Mouse (Mus musculus) embryonic facial prominence, embryonic 11.5 days (tissue): Measurements from ENCODE around the gene Olfr122. TPM values are rescaled to one million over a fixed set of nuclear protein-coding genes. Genes with fewer than 3 reads are reported as not detected.

Experiments used
- ATAC-seq: fragments of 200-750 bp; cut with Nextera tagmentation; replicated peaks from 2 replicates; pipeline ENCODE4 v1.8.0; 2017; ENCODE audit warnings: low read depth; ENCODE audit not compliant: insufficient number of reproducible peaks, low FRiP score, low TSS enrichment
- DNase-seq: peaks from one replicate; pipeline ENCODE4 v3.0.0-alpha.2; 2015; ENCODE audit warnings: low spot score
- H3K27ac ChIP-seq: fragments of 300-500 bp; sonication (generic); replicated peaks from 2 replicates; pipeline ENCODE4 v1.5.1; 2014; ENCODE audit warnings: mild to moderate bottlenecking, low read depth, low read length, control low read depth
- H3K27me3 ChIP-seq: fragments of 300-500 bp; sonication (generic); 2 replicates; pipeline ENCODE4 v1.6.1; 2014; ENCODE audit warnings: mild to moderate bottlenecking, low read length, moderate library complexity, mixed read lengths; ENCODE audit not compliant: control insufficient read depth, insufficient read depth
- H3K36me3 ChIP-seq: fragments of 300-500 bp; sonication (generic); replicated peaks from 2 replicates; pipeline ENCODE4 v1.6.1; 2014; ENCODE audit warnings: low read depth, mild to moderate bottlenecking, low read length, moderate library complexity, mixed read lengths; ENCODE audit not compliant: control insufficient read depth, insufficient read depth
- H3K4me1 ChIP-seq: fragments of 300-500 bp; sonication (generic); 2 replicates; pipeline ENCODE4 v1.6.1; 2014; ENCODE audit warnings: low read length, mixed read lengths; ENCODE audit not compliant: control insufficient read depth, insufficient read depth
- H3K4me2 ChIP-seq: fragments of 300-500 bp; sonication (generic); 2 replicates; pipeline ENCODE4 v1.6.1; 2014; ENCODE audit warnings: low read depth, mild to moderate bottlenecking, control low read depth, low read length, moderate library complexity
- H3K4me3 ChIP-seq: fragments of 300-500 bp; sonication (generic); 2 replicates; pipeline ENCODE4 v1.5.1; 2014; ENCODE audit warnings: low read depth, low read length, control low read depth
- H3K9ac ChIP-seq: fragments of 300-500 bp; sonication (generic); replicated peaks from 2 replicates; pipeline ENCODE4 v1.6.1; 2014; ENCODE audit warnings: mild to moderate bottlenecking, control low read depth, low read length
- H3K9me3 ChIP-seq: fragments of 300-500 bp; sonication (generic); replicated peaks from 2 replicates; pipeline ENCODE4 v1.6.1; 2016; ENCODE audit warnings: mild to moderate bottlenecking, low read length, inconsistent platforms, mixed read lengths; ENCODE audit not compliant: control insufficient read depth
- WGBS: fragments of 180-500 bp; shearing (Covaris S2); extraction: QIAGEN DNeasy Blood & Tissue Kit; methylation state at CpG from one replicate; pipeline ENCODE4 v1.1.7; 2014; 5-methylcytosine and 5-hydroxymethylcytosine counted together
- polyA plus RNA-seq: library from polyadenylated mRNA; unstranded; fragments of >200 nt; fragmentation: Nextera tagmentation; extraction: Ambion mirVana; gene quantifications from 2 replicates; pipeline ENCODE4 v1.2.1, GENCODE M21; 2014

The Olfr122 gene
- polyA plus RNA-seq, result not detected in 2 replicates

DNA sequence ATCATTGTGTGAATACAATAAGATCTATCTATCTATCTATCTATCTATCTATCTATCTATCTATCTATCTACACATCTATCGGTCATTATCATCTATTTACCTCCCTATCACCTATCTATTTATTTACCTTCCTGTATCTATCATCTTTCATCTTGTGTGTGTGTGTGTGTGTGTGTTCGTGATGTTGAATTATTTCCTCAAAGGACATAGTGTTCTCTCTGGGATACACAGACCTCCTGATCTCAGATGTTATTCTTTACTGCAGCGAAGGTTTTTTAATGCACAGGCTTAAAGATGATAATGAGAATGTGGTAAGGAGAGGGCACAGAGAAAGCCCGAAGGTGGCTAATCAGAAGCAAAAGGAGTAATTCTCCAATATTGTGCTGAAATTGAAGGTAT lies at the start of gene Olfr122:
Gene Olfr122 (plus strand): TSS at position 301 of the 400 bp plus-strand sequence.
- no peak within 1 kb of the TSS for H3K9ac ChIP-seq
- 77% methylated on average over 4 of the region's 4 CpGs for WGBS
- DNase-seq, result no peak
- H3K27ac ChIP-seq, result no peak within 1 kb of the TSS
- H3K27me3 ChIP-seq, result no peaks in the 10 kb centered on the region
- no peak for ATAC-seq
- H3K4me1 ChIP-seq, result no peaks in the 10 kb centered on the region
- H3K9me3 ChIP-seq, result no peaks in the 10 kb centered on the region
- H3K4me2 ChIP-seq, result no peak within 1 kb of the TSS
- no peaks in the 10 kb centered on the region for H3K36me3 ChIP-seq
- no peak within 1 kb of the TSS for H3K4me3 ChIP-seq

DNA sequence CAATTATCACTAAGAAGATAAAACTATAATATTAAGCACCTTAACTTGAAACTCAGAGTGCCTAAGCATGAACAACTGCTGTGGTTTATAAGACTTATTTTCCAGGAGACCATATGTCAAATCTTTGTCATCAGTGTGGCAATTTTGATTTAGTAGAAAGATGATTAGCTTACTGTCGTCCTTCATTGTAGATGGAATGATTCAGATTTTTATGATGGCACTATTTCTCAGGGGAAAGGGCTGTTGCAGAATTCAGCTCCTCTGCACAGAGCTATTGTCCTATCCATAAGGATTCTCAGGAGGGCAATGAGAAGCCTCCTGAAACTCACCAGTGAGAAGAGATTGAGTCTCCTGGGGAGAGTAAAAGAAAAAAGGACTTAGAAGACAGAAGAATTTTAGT lies 46.9 kb upstream of the Olfr122 start, which contains the start of gene Olfr120:
Gene Olfr120 (plus strand): TSS at position 301 of the 400 bp plus-strand sequence.
- ATAC-seq, result no peak
- no peak for DNase-seq
- no peak within 1 kb of the TSS for H3K4me2 ChIP-seq
- no peak within 1 kb of the TSS for H3K4me3 ChIP-seq
- no peak within 1 kb of the TSS for H3K9ac ChIP-seq
- no peaks in the 10 kb centered on the region for H3K36me3 ChIP-seq
- H3K27me3 ChIP-seq, result no peaks in the 10 kb centered on the region
- H3K27ac ChIP-seq, result no peak within 1 kb of the TSS
- H3K9me3 ChIP-seq, result no peaks in the 10 kb centered on the region
- no peaks in the 10 kb centered on the region for H3K4me1 ChIP-seq
- WGBS, result 59% methylated on average over 1 of the region's 1 CpGs

DNA sequence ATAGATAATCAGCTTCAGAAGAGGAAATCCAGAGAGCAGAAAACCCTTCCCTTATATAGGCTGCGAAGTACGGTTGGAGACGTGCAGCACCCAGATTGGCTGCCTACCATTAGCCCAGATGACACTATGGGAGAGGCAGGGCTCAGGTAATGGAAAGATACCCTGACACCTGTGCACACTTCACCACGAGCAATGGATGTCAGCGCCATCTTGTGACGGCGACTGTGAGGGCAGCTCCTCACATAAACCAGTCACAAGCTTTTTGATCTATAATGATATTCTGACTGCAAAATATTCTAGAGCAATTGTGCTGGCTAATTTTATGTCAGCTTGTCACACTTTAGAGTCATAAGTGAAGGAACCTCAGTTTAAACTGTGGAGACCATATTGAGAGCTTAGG lies 30.3 kb upstream of the Olfr122 start:
- DNase-seq (no peak), ATAC-seq (no peak)
- H3K9ac ChIP-seq, result no peak overlapping the region
- H3K4me3 ChIP-seq, result no peak overlapping the region
- H3K27me3 ChIP-seq, result no peaks in the 10 kb centered on the region
- no peaks in the 10 kb centered on the region for H3K4me1 ChIP-seq
- H3K9me3 ChIP-seq, result no peaks in the 10 kb centered on the region
- no peak overlapping the region for H3K4me2 ChIP-seq
- H3K27ac ChIP-seq, result no peak overlapping the region
- WGBS, result 59% methylated on average over 7 of the region's 7 CpGs
- H3K36me3 ChIP-seq, result no peaks in the 10 kb centered on the region

DNA sequence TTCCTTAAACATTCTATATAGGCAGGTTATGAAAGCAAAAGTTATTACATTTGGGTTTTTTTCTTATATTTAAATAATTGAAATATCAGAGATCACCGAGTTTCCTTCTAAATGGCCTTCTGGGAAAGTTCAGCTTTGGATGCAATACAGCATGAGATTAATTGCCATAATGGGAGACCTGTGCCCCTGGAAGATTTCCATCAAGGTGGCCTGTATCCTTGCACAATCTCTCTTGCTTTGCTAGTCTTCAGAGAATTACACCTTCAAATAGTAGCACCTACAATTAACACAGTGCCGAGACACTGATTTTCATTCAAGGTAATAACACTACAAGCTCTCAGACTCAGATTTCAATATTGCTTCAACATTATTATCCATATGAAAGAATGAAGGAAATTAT lies 24.8 kb downstream of the Olfr122 start, which contains the start of gene Olfr123:
Gene Olfr123 (plus strand): TSS at position 301 of the 400 bp plus-strand sequence.
- Histone ChIP-seq H3K4me1 (no peaks in the 10 kb centered on the region), H3K27me3 (no peaks in the 10 kb centered on the region), H3K9me3 (no peaks in the 10 kb centered on the region), H3K9ac (no peak within 1 kb of the TSS), H3K36me3 (no peaks in the 10 kb centered on the region), H3K4me3 (no peak within 1 kb of the TSS), H3K27ac (no peak within 1 kb of the TSS), H3K4me2 (no peak within 1 kb of the TSS)
- DNase-seq (no peak), ATAC-seq (no peak)
- 86% methylated on average over 2 of the region's 2 CpGs for WGBS

DNA sequence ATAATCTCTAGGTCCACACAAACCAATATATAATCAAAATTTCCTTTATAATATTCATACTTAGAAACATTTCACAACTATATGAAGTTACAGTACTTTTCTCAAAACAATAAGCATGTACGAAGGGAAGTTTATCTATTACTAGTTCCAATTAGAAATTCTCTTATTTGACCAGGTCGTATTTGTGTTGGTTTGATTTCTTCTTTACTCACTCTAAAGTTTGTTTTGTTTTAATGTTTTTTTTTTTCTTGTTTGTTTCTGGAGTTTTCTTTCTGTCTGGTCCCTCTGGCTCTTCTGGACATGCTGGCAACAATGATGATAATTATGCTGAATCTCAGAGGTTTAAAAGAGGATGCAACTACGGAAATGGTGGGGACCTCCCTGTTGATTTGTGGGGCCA lies 31.2 kb downstream of the Olfr122 start, which contains the start of gene Olfr124:
Gene Olfr124 (plus strand): TSS at position 301 of the 400 bp plus-strand sequence.
- Histone ChIP-seq H3K27me3 (no peaks in the 10 kb centered on the region), H3K4me3 (no peak within 1 kb of the TSS), H3K4me2 (no peak within 1 kb of the TSS), H3K4me1 (no peaks in the 10 kb centered on the region), H3K27ac (no peak within 1 kb of the TSS), H3K9me3 (no peaks in the 10 kb centered on the region), H3K36me3 (no peaks in the 10 kb centered on the region), H3K9ac (no peak within 1 kb of the TSS)
- DNase-seq (no peak), ATAC-seq (no peak)
- 83% methylated on average over 3 of the region's 3 CpGs for WGBS

Other genes with a start within 250 kb of the Olfr122 start
- gene Olfr112, start 199.2 kb upstream of the Olfr122 start, polyA plus RNA-seq, result not detected in 2 replicates
- gene Olfr113, start 190.9 kb upstream of the Olfr122 start, polyA plus RNA-seq, result not detected in 2 replicates
- gene Olfr114, start 175.9 kb upstream of the Olfr122 start, polyA plus RNA-seq, result not detected in 2 replicates
- gene Olfr115, start 141.5 kb upstream of the Olfr122 start, polyA plus RNA-seq, result not detected in 2 replicates
- gene Olfr116, start 141.4 kb upstream of the Olfr122 start, polyA plus RNA-seq, result not detected in 2 replicates
- not detected in 2 replicates for gene Olfr117, start 104.8 kb upstream of the Olfr122 start, polyA plus RNA-seq
- gene Olfr118, start 101.6 kb upstream of the Olfr122 start, polyA plus RNA-seq, result not detected in 2 replicates
- not detected in 2 replicates for gene Olfr119, start 72.0 kb upstream of the Olfr122 start, polyA plus RNA-seq
- gene Olfr120, start 46.8 kb upstream of the Olfr122 start, polyA plus RNA-seq, result not detected in 2 replicates
- gene Olfr121, start 19.8 kb upstream of the Olfr122 start, polyA plus RNA-seq, result not detected in 2 replicates
- not detected in 2 replicates for gene Olfr123, start 24.9 kb downstream of the Olfr122 start, polyA plus RNA-seq
- gene Olfr124, start 31.3 kb downstream of the Olfr122 start, polyA plus RNA-seq, result not detected in 2 replicates
- not detected in 2 replicates for gene Olfr125, start 64.3 kb downstream of the Olfr122 start, polyA plus RNA-seq
- not detected in 2 replicates for gene Olfr126, start 78.9 kb downstream of the Olfr122 start, polyA plus RNA-seq
- not detected in 2 replicates for gene Olfr127, start 131.8 kb downstream of the Olfr122 start, polyA plus RNA-seq
- gene Olfr128, start 151.9 kb downstream of the Olfr122 start, polyA plus RNA-seq, result not detected in 2 replicates
- not detected in 2 replicates for gene Olfr761, start 184.5 kb downstream of the Olfr122 start, polyA plus RNA-seq